Mouse (Mus musculus) lung, embryonic 16.5 days (tissue): ENCODE measurements around the gene En2. TPM values are rescaled to one million over a fixed set of nuclear protein-coding genes. Genes with fewer than 3 reads are reported as not detected.

ENCODE experiments used
- ATAC-seq: fragments of 200-750 bp; cut with Nextera tagmentation; 2 replicates; pipeline ENCODE4 v1.8.0; 2017; ENCODE audit warnings: low read depth, mild to moderate bottlenecking, moderate library complexity
- H3K27ac ChIP-seq: fragments of 300-500 bp; sonication (generic); 2 replicates; pipeline ENCODE4 v1.5.1; 2014; ENCODE audit warnings: mild to moderate bottlenecking, control low read depth, low read length
- H3K27me3 ChIP-seq: fragments of 300-500 bp; sonication (generic); 2 replicates; pipeline ENCODE4 v1.6.1; 2014; ENCODE audit warnings: low read depth, low read length, mixed read lengths; ENCODE audit not compliant: control insufficient read depth, insufficient read depth
- H3K36me3 ChIP-seq: fragments of 300-500 bp; sonication (generic); 2 replicates; pipeline ENCODE4 v1.6.1; 2014; ENCODE audit warnings: low read length; ENCODE audit not compliant: control insufficient read depth, insufficient read depth
- H3K4me1 ChIP-seq: fragments of 300-500 bp; sonication (generic); replicated peaks from 2 replicates; pipeline ENCODE4 v1.6.1; 2014; ENCODE audit warnings: low read length, mixed read lengths; ENCODE audit not compliant: control insufficient read depth, insufficient read depth
- H3K4me2 ChIP-seq: fragments of 300-500 bp; sonication (generic); 2 replicates; pipeline ENCODE4 v1.6.1; 2014; ENCODE audit warnings: low read depth, low read length, control low read depth
- H3K4me3 ChIP-seq: fragments of 300-500 bp; sonication (generic); 2 replicates; pipeline ENCODE4 v1.5.1; 2014; ENCODE audit warnings: mild to moderate bottlenecking, low read length, control low read depth
- H3K9ac ChIP-seq: fragments of 300-500 bp; sonication (generic); 2 replicates; pipeline ENCODE4 v1.6.1; 2014; ENCODE audit warnings: low read length, control low read depth
- H3K9me3 ChIP-seq: fragments of 300-500 bp; sonication (generic); 2 replicates; pipeline ENCODE4 v1.6.1; 2016; ENCODE audit warnings: low read length; ENCODE audit not compliant: control insufficient read depth
- WGBS: fragments of 180-500 bp; shearing (Covaris S2); extraction: QIAGEN DNeasy Blood & Tissue Kit; methylation state at CpG from one replicate; pipeline ENCODE4 v1.1.7; 2014; 5-methylcytosine and 5-hydroxymethylcytosine counted together
- polyA plus RNA-seq: library from polyadenylated mRNA; unstranded; fragments of >200 nt; fragmentation: Nextera tagmentation; extraction: Ambion mirVana; gene quantifications from 2 replicates; pipeline ENCODE4 v1.2.1, GENCODE M21; 2015

En2 gene
- polyA plus RNA-seq, 1 experiment from 2014 or later, result not detected

GRCm38 (mm10) chr5:28192099-28192454, 26.6 kb downstream of the En2 start:
- Histone ChIP-seq H3K36me3 (no peaks in the 10 kb centered on the region), H3K4me2 (no peak overlapping the region), H3K27ac (no peak overlapping the region), H3K4me1 (no peaks in the 10 kb centered on the region), H3K9ac (no peak overlapping the region), H3K27me3 (no peaks in the 10 kb centered on the region; the same call in 1 of the 2 replicates), H3K4me3 (no peak overlapping the region), H3K9me3 (no peaks in the 10 kb centered on the region)
- no peak for ATAC-seq
- 56% methylated on average over 4 of the region's 4 CpGs for WGBS

GRCm38 (mm10) chr5:28195473-28195872, 30.0 kb downstream of the En2 start:
- no peak for ATAC-seq
- peaks cover 2% of the 10 kb centered on the region; the same call in 1 of the 2 replicates for H3K27me3 ChIP-seq

GRCm38 (mm10) chr5:28199089-28199873, 33.8 kb downstream of the En2 start:
- H3K36me3 ChIP-seq, result no peaks in the 10 kb centered on the region
- WGBS, result 44% methylated on average over 7 of the region's 7 CpGs
- peaks cover 22% of the 10 kb centered on the region for H3K27me3 ChIP-seq
- no peak overlapping the region for H3K4me3 ChIP-seq
- H3K9ac ChIP-seq, result no peak overlapping the region
- H3K27ac ChIP-seq, result no peak overlapping the region
- H3K4me1 ChIP-seq, result no peaks in the 10 kb centered on the region
- H3K4me2 ChIP-seq, result no peak overlapping the region
- no peak for ATAC-seq
- no peaks in the 10 kb centered on the region for H3K9me3 ChIP-seq

More at GRCm38 (mm10) chr5:28195473-28195872, 30.0 kb downstream of the En2 start:
- WGBS, result 37% methylated on average over 2 of the region's 2 CpGs
- Histone ChIP-seq H3K36me3 (no peaks in the 10 kb centered on the region), H3K4me2 (no peak overlapping the region), H3K4me3 (no peak overlapping the region), H3K27ac (no peak overlapping the region), H3K9ac (no peak overlapping the region), H3K9me3 (no peaks in the 10 kb centered on the region), H3K4me1 (no peaks in the 10 kb centered on the region)

- Histone ChIP-seq H3K4me3 (no peak overlapping the region), H3K27me3 (peaks cover 43% of the 10 kb centered on the region), H3K36me3 (no peaks in the 10 kb centered on the region), H3K9ac (no peak overlapping the region), H3K4me1 (no peaks in the 10 kb centered on the region), H3K4me2 (no peak overlapping the region), H3K27ac (no peak overlapping the region), H3K9me3 (no peaks in the 10 kb centered on the region)
- no peak for ATAC-seq
- WGBS, result 60% methylated on average over 6 of the region's 6 CpGs
Observed at GRCm38 (mm10) chr5:28203086-28203485, 37.6 kb downstream of the En2 start.

- WGBS, result 38% methylated on average over 2 of the region's 2 CpGs
- H3K4me3 ChIP-seq, result no peak overlapping the region
- no peak overlapping the region for H3K27ac ChIP-seq
- ATAC-seq, result no peak
- no peaks in the 10 kb centered on the region for H3K36me3 ChIP-seq
- H3K4me1 ChIP-seq, result peaks cover 3% of the 10 kb centered on the region
- no peaks in the 10 kb centered on the region for H3K9me3 ChIP-seq
- peaks cover 57% of the 10 kb centered on the region for H3K27me3 ChIP-seq
- no peak overlapping the region for H3K9ac ChIP-seq
- no peak overlapping the region for H3K4me2 ChIP-seq
Observed at GRCm38 (mm10) chr5:28204678-28205077, 39.2 kb downstream of the En2 start.

GRCm38 (mm10) chr5:28206448-28206847, 41.0 kb downstream of the En2 start:
- H3K4me3 ChIP-seq, result no peak overlapping the region
- 24% methylated on average over 4 of the region's 4 CpGs for WGBS
- no peaks in the 10 kb centered on the region for H3K9me3 ChIP-seq
- peaks cover 8% of the 10 kb centered on the region for H3K4me1 ChIP-seq
- no peak overlapping the region for H3K4me2 ChIP-seq
- no peak for ATAC-seq
- H3K27me3 ChIP-seq, result peaks cover 74% of the 10 kb centered on the region
- no peaks in the 10 kb centered on the region for H3K36me3 ChIP-seq
- no peak overlapping the region for H3K9ac ChIP-seq
- no peak overlapping the region for H3K27ac ChIP-seq

GRCm38 (mm10) chr5:28207043-28207442, 41.5 kb downstream of the En2 start:
- 67% methylated on average over 4 of the region's 4 CpGs for WGBS
- no peaks in the 10 kb centered on the region for H3K36me3 ChIP-seq
- H3K9me3 ChIP-seq, result no peaks in the 10 kb centered on the region
- no peak overlapping the region for H3K4me3 ChIP-seq
- no peak overlapping the region for H3K9ac ChIP-seq
- no peak overlapping the region for H3K4me2 ChIP-seq
- H3K4me1 ChIP-seq, result peaks cover 8% of the 10 kb centered on the region
- no peak for ATAC-seq
- H3K27me3 ChIP-seq, result peaks cover 76% of the 10 kb centered on the region
- H3K27ac ChIP-seq, result no peak overlapping the region

GRCm38 (mm10) chr5:28208726-28209520, 43.4 kb downstream of the En2 start:
- whole genome bisulfite sequencing, result 12% methylated on average over 20 of the region's 20 CpGs
- Histone ChIP-seq H3K36me3 (no peaks in the 10 kb centered on the region), H3K4me2 (no peak overlapping the region), H3K9ac (no peak overlapping the region), H3K4me3 (no peak overlapping the region), H3K9me3 (no peaks in the 10 kb centered on the region), H3K27ac (no peak overlapping the region), H3K27me3 (peaks cover 76% of the 10 kb centered on the region), H3K4me1 (peaks cover 8% of the 10 kb centered on the region)
- no peak for ATAC-seq
